Mouse (Mus musculus) G1E-ER4 (cell line): ENCODE data around the gene Slc4a2. TPM values are rescaled to one million over a fixed set of nuclear protein-coding genes. Genes with fewer than 3 reads are reported as not detected.

Source experiments
- GATA1 ChIP-seq: IDR thresholded peaks from one replicate; pipeline ENCODE4 v1.8.0; 2012; ENCODE audit warnings: low read length, inconsistent platforms
- polyA plus RNA-seq: library from polyadenylated mRNA; stranded (reverse); fragments of >175 nt; gene quantifications from 2 replicates; pipeline ENCODE4 v1.2.3, GENCODE M21; 2012

Slc4a2 gene
- polyA plus RNA-seq, 1 experiment: 24.1 TPM

- no peak for TF ChIP-seq GATA1
Observed at GRCm38 (mm10) chr5:24388246-24388915, 35.3 kb upstream of the Slc4a2 start.

- no peak for TF ChIP-seq GATA1
Observed at GRCm38 (mm10) chr5:24389011-24389657, 34.5 kb upstream of the Slc4a2 start.

- no peak for TF ChIP-seq GATA1
Observed at GRCm38 (mm10) chr5:24389658-24390020, 34.0 kb upstream of the Slc4a2 start.

- no peak for TF ChIP-seq GATA1
Observed at GRCm38 (mm10) chr5:24391864-24392263, 31.8 kb upstream of the Slc4a2 start, which contains the start of gene Atg9b. Atg9b (minus strand) TSS chr5:24392143.

- no peak for TF ChIP-seq GATA1
Observed at GRCm38 (mm10) chr5:24392724-24393123, 30.9 kb upstream of the Slc4a2 start.

GRCm38 (mm10) chr5:24393392-24393997 lies 30.1 kb upstream of the Slc4a2 start, which contains the start of gene Abcb8:
Abcb8 (plus strand) TSS chr5:24393663.
- no peak for TF ChIP-seq GATA1

GRCm38 (mm10) chr5:24394165-24394894 lies 29.3 kb upstream of the Slc4a2 start:
- TF ChIP-seq GATA1: no peak

- no peak for TF ChIP-seq GATA1
Observed at GRCm38 (mm10) chr5:24399686-24400085, 24.0 kb upstream of the Slc4a2 start.

GRCm38 (mm10) chr5:24400362-24400761 lies 23.3 kb upstream of the Slc4a2 start:
- no peak for TF ChIP-seq GATA1

- TF ChIP-seq GATA1: no peak
Observed at GRCm38 (mm10) chr5:24400911-24401605, 22.6 kb upstream of the Slc4a2 start.

- no peak for TF ChIP-seq GATA1
Observed at GRCm38 (mm10) chr5:24401969-24402368, 21.7 kb upstream of the Slc4a2 start.

GRCm38 (mm10) chr5:24404594-24405360 lies 18.9 kb upstream of the Slc4a2 start:
- no peak for TF ChIP-seq GATA1

- TF ChIP-seq GATA1: no peak
Observed at GRCm38 (mm10) chr5:24405389-24405876, 18.2 kb upstream of the Slc4a2 start.

GRCm38 (mm10) chr5:24408651-24409050 lies 15.0 kb upstream of the Slc4a2 start:
- TF ChIP-seq GATA1: no peak
